Mouse (Mus musculus): ENCODE results near the gene Pstk.
A peak's percentile ranks its signal among the peaks of the same experiment; 100 is the strongest.
"Not testable (repeated sequence)": the region's sequence is repeated elsewhere in the genome, so short reads cannot be mapped to it uniquely, and the experiment has no call there.

The Pstk gene

GRCm38 (mm10) chr7:131370648-131371469, at the start of gene Pstk:
Pstk (plus strand) TSS chr7:131371141.
- peak; percentile 90 for DNase-seq (ENCODE audit: extremely low spot score)

GRCm38 (mm10) chr7:131322192-131322591, 48.7 kb upstream of the Pstk start, which contains the start of gene Cuzd1:
Cuzd1 (minus strand) TSS chr7:131322292.
- DNase-seq (ENCODE audit: extremely low spot score), result no peak

DNA sequence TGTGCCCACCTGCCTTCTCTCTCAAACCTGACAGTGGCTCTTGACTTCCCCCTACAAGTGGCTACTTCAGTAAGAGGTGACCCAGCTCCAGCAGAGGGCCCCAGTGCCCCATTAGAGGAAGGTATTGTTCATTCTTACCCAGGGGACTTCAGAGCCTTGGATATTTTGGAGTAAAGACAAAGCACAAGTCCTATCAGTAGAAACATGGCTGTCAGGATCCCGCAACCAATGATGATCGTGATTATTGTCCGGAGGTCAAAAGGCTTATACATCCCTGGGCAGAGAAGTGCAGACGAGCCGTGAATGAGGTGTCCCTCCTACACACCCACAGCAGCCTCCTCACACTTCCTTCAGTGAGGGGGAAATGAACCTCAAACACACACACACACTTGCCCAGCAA, 43.9 kb upstream of the Pstk start:
- DNase-seq (ENCODE audit: extremely low spot score), result no peak

DNA sequence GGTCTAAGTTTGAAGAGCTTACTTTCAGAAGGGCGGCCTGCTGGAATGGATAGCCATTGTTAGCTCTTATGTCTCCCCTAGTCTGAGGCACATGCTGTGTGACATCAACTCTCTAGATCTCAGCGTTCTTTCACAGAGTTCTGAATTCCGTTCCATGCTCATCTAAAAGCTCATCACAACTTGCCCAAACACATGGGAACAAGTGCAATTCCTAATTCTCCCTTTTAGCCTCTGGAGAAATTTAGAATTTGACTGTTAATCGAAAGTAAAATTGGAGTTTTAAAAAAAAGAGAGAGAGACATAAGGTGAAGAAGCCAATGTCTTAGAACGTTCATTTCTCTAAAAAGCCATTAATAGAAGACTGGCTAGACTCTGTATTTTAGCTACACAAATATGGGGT, 41.5 kb upstream of the Pstk start, which contains the start of gene Fam24b:
Gene Fam24b, minus strand, starts transcription at position 101 of the 400 bp plus-strand sequence.
- no peak for DNase-seq (ENCODE audit: extremely low spot score)

DNA sequence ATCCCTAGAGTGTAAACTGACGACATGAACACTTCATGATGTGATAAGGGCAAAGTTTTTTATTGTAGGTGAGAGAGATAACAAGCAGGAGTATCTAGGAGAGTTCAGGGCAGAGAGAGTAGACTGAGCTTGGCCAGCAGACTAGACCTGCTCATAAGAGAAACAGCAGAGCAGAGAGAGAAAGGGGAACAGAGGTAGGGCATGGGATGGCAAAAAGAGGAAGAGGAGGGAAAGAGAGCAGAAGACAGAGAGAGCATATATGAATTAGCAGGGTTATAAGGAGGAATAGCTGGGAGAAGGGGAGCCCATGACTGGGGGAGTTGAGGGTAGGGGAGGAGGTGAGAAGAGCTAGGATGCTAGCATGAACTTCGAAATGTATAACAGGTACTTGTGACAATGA, 39.3 kb upstream of the Pstk start:
- no peak for DNase-seq (ENCODE audit: extremely low spot score)

DNA sequence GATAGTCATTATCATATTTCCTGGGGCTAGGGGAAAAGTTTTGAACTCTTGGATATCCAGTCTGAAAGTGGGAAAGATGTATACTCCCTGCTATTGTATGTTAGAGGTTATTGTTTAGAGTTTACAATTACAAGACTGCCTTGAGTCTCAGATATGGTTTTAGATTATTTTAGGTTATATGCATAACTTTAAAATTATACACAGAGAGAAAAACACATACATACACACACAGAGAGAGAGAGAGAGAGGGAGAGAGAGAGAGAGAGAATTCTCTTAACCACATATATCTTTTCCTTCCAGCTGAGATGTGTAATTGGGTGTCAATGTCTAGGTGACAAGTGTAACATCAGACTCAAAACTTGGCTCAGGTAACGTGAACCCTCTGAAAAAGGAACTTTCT, 37.4 kb upstream of the Pstk start, which contains the start of gene Fam24a:
Gene Fam24a, plus strand, starts transcription at position 301 of the 400 bp plus-strand sequence.
- no peak for DNase-seq (ENCODE audit: extremely low spot score)

DNA sequence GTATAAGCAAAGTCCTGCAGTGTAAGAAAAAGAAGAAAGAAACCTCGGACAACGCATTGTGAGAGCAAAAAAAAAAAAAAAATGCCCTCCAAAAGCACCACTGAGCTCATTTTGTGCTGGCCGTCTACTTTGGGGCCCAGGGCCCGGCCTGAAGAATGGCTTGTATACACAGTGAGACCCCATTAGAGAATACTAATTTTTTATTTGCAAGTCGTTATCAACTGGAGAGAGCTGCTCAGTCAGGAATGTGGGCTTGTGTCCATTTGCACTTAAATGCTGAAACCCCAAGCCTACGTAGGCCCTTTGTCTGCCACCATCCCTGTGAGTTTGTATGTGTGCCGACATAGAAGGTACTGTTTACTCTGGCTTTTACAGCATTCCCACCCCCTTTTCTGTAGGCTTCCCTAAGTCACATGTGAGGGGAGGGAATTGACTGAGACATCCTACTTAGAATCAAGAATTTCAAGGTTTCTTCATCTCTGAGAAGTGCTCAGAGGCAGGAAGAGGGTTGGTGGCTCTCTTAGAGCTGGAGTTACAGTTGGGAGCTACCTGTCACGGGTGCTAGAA, 33.4 kb upstream of the Pstk start:
- no peak for DNase-seq (ENCODE audit: extremely low spot score)

DNA sequence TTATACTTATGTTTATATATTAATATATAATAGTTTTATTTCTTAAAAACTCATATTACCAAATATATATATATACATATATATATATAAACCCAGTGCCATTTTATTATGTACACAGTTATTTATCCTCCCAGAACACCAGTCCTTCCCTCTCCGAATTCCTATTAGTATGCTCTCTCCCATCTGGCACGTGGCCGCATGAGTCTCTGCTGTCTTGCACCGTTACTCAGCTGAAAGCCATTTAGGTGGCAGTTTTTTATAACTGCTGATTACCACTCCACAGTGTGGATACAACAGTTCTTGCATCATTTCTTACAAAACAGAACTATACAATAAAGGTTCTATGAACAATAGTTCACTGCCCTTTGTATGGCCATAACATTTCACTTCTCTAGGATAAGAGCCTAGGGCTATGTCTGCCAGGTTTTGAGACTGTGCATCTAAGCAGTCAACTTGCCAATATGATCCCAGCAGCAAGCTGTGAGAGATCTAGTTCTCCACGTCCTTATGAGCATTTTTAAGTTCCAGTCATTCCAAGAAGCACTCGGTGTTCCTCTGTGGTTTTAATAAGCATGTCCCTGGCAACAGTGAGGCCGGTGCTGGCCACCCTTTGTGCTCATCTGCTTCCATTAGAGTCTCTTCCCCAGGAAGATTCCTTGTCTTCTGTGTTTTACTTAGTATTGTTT, 24.9 kb upstream of the Pstk start:
- DNase-seq (ENCODE audit: extremely low spot score), result no peak

- DNase-seq (ENCODE audit: extremely low spot score), result no peak
Measured at GRCm38 (mm10) chr7:131356105-131356504, 14.8 kb upstream of the Pstk start.

- DNase-seq (ENCODE audit: extremely low spot score), result no peak
Measured at GRCm38 (mm10) chr7:131362269-131362614, 8.7 kb upstream of the Pstk start.

GRCm38 (mm10) chr7:131362615-131363300, 8.2 kb upstream of the Pstk start, which contains the start of gene 2310057M21Rik:
2310057M21Rik (minus strand) TSS chr7:131362759.
- DNase-seq (ENCODE audit: extremely low spot score), result peak; percentile 97

GRCm38 (mm10) chr7:131364131-131364530, 6.8 kb upstream of the Pstk start:
- no peak for DNase-seq (ENCODE audit: extremely low spot score)

GRCm38 (mm10) chr7:131371470-131371860, 524 bp downstream of the Pstk start:
- no peak for DNase-seq (ENCODE audit: extremely low spot score)

GRCm38 (mm10) chr7:131371880-131372651, 1.1 kb downstream of the Pstk start:
- DNase-seq (ENCODE audit: extremely low spot score), result peak; percentile 5

DNA sequence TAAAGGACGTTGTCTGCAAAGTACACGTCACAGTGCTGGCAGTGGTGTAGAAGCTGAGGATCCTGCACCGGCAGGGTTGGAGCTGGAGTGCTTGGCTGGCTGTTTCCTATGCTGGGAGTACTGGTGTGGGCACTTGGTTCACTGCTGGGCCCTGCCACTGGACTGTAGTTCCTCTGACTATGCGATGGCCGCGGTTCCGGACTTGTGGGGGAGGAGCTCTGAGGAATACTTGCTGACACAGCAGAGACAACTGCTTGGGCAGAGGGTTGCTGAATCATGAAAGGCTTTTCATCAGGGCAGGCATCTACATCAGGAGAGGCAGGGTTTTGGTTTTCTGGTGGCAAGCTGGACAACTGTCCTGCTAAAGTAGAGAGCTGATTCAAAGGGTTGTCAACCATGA, 20.8 kb downstream of the Pstk start:
- DNase-seq (ENCODE audit: extremely low spot score), result not testable (repeated sequence)

GRCm38 (mm10) chr7:131409321-131409987, 38.5 kb downstream of the Pstk start:
- peak; percentile 56 for DNase-seq (ENCODE audit: extremely low spot score)

- no peak for DNase-seq (ENCODE audit: extremely low spot score)
Measured at GRCm38 (mm10) chr7:131409988-131410385, 39.0 kb downstream of the Pstk start.

DNA sequence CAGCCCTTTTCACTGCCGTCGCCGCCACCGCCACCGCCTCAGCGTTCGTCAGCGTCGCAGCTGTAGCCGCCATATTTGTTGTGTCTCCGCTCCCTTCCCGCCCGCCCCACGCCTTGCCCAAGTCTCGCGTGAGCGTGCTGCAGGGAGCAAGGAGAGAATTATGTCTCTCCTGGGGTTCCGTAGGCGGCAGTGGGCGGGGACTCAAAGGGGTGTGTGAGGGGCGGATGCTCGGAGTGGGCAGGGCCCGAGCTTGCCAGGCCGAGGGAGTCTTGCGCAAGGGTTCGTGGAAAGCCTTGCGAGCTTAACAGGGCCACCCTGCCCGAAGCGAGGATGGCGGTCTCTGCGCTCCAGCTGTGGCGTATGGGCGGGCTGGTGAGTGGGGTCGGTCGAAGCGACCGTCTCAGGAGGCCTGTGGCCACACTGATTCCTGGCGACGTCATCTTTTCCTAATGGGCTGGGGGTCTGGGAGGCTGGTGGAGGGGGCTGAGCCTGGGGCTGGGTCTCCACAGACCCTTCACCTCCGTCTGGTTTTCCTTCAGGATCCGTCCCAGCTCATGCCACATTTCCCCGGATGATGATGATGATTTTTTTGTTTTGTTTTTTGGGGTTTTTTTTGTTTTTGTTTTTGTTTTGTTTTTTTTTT, 39.6 kb downstream of the Pstk start, which contains the start of the genes Ikzf5 and Acadsb:
Gene Ikzf5, minus strand, starts transcription at position 106 of the 643 bp plus-strand sequence.
Gene Acadsb, plus strand, starts transcription at position 186 of the 643 bp plus-strand sequence.
- peak; percentile 98 for DNase-seq (ENCODE audit: extremely low spot score)

GRCm38 (mm10) chr7:131411221-131411940, 40.4 kb downstream of the Pstk start:
- DNase-seq (ENCODE audit: extremely low spot score), result peak; percentile 6
